Mouse (Mus musculus) liver, postnatal 0 days (tissue): ENCODE measurements at regions not wholly inside any gene's neighbourhood (a gene's known extent, or its start where the extent isn't known, plus 50 kb on each side); places are given as distances from the start of the nearest gene placed in this dataset.

Experiments
- ATAC-seq: fragments of 200-750 bp; cut with Nextera tagmentation; 2 replicates; pipeline ENCODE4 v1.8.0; 2017; ENCODE audit warnings: mild to moderate bottlenecking, moderate library complexity
- DNase-seq: peaks from one replicate; pipeline ENCODE4 v3.0.0-alpha.2; 2016
- H3K27ac ChIP-seq: fragments of 300-500 bp; sonication (generic); 2 replicates; pipeline ENCODE4 v1.5.1; 2014; ENCODE audit warnings: antibody characterized with exemption, moderate library complexity, mild to moderate bottlenecking, low read depth
- H3K27me3 ChIP-seq: fragments of 300-500 bp; sonication (generic); 2 replicates; pipeline ENCODE4 v1.6.1; 2014; ENCODE audit warnings: low read length, control low read depth, mixed read lengths; ENCODE audit not compliant: insufficient read depth
- H3K36me3 ChIP-seq: fragments of 300-500 bp; sonication (generic); replicated peaks from 2 replicates; pipeline ENCODE4 v1.6.1; 2014; ENCODE audit warnings: mild to moderate bottlenecking, control low read depth, low read length, moderate library complexity, mixed read lengths; ENCODE audit not compliant: insufficient read depth
- H3K4me1 ChIP-seq: fragments of 300-500 bp; sonication (generic); 2 replicates; pipeline ENCODE4 v1.6.1; 2014; ENCODE audit warnings: antibody characterized with exemption, mild to moderate bottlenecking, control low read depth; ENCODE audit not compliant: insufficient read depth
- H3K4me2 ChIP-seq: fragments of 300-500 bp; sonication (generic); 2 replicates; pipeline ENCODE4 v1.6.1; 2014; ENCODE audit warnings: low read depth, mild to moderate bottlenecking, low read length, moderate library complexity, mixed read lengths
- H3K4me3 ChIP-seq: fragments of 300-500 bp; sonication (generic); 2 replicates; pipeline ENCODE4 v1.5.1; 2014; ENCODE audit warnings: low read depth, low read length
- H3K9ac ChIP-seq: fragments of 300-500 bp; sonication (generic); replicated peaks from 2 replicates; pipeline ENCODE4 v1.6.1; 2014; ENCODE audit warnings: mild to moderate bottlenecking, moderate library complexity
- H3K9me3 ChIP-seq: fragments of 300-500 bp; sonication (generic); 2 replicates; pipeline ENCODE4 v1.6.1; 2016; ENCODE audit warnings: mild to moderate bottlenecking, control low read depth, low read length, mixed read lengths
- CTCF ChIP-seq: sonication (generic); IDR thresholded peaks from 2 replicates; pipeline ENCODE4 v1.5.1; 2016; ENCODE audit warnings: antibody characterized with exemption, low read depth
- EP300 ChIP-seq: IDR thresholded peaks from 2 replicates; pipeline ENCODE4 v1.6.1; 2016; ENCODE audit warnings: antibody characterized with exemption, low read depth, mild to moderate bottlenecking
- WGBS: fragments of 180-500 bp; shearing (Covaris S2); extraction: QIAGEN DNeasy Blood & Tissue Kit; methylation state at CpG from one replicate; pipeline ENCODE4 v1.1.7; 2014; ENCODE audit not compliant: insufficient replicate concordance; 5-methylcytosine and 5-hydroxymethylcytosine counted together

- TF ChIP-seq EP300 (no peak), CTCF (no peak)
- Histone ChIP-seq H3K9me3 (no peaks in the 10 kb centered on the region), H3K36me3 (no peaks in the 10 kb centered on the region), H3K27me3 (no peaks in the 10 kb centered on the region), H3K4me1 (no peaks in the 10 kb centered on the region), H3K9ac (no peak overlapping the region), H3K27ac (no peak overlapping the region), H3K4me2 (no peak overlapping the region), H3K4me3 (no peak overlapping the region)
- no peak for DNase-seq
- 62% methylated on average over 5 of the region's 5 CpGs for WGBS
- no peak for ATAC-seq
These were observed 220.1 kb upstream of the Gm10131 start for GRCm38 (mm10) chr8:34331673-34332072.

GRCm38 (mm10) chr8:34326614-34326965 is 215.1 kb upstream of the Gm10131 start:
- no peak overlapping the region for H3K4me3 ChIP-seq
- H3K4me2 ChIP-seq = no peak overlapping the region
- H3K27me3 ChIP-seq = no peaks in the 10 kb centered on the region
- ATAC-seq (no peak), DNase-seq (no peak)
- no peak overlapping the region for H3K27ac ChIP-seq
- H3K4me1 ChIP-seq = no peaks in the 10 kb centered on the region
- WGBS = 23% methylated on average over 15 of the region's 15 CpGs
- no peak for TF ChIP-seq CTCF
- no peak for TF ChIP-seq EP300
- no peak overlapping the region for H3K9ac ChIP-seq
- H3K36me3 ChIP-seq = no peaks in the 10 kb centered on the region
- H3K9me3 ChIP-seq = no peaks in the 10 kb centered on the region

DNA sequence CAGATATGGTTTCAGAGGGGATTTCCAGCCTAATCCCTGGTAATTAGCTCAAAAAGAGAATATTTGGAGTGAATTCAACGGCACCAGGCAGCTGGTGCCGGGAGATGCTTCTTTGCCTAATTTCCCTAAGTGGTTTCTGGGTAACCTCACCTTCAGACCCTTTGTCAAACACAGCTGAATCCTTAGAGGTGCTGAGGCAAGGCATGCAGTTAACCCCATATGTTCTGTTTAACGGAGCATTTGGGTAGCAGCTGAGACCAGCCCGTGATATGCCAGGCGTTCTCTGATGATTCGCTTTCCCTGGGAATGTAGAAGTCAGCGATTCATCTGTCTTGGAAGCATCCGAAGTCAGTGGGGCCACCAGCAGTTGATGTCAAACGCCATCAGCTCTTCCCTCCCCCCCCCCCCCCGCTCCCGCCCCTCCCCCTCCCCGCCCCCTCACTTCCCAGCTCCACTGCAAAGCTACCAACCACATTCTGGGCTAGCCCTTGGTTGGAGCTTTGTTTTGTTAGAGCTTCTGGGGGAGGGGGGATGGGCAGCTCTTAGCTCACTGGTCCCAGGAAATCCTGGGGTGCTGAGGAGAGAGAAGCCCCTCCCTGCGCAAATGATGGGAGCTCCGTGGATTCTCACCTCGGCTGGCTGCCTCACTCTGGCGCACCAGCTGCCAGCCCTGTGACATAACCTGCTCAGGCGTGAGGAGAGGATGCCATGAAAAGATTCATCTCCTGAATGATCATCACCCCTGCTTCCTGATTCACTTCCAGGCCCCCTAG is 214.5 kb upstream of the Gm10131 start:
- WGBS = 12% methylated on average over 15 of the region's 17 CpGs
- no peak for ATAC-seq

DNA sequence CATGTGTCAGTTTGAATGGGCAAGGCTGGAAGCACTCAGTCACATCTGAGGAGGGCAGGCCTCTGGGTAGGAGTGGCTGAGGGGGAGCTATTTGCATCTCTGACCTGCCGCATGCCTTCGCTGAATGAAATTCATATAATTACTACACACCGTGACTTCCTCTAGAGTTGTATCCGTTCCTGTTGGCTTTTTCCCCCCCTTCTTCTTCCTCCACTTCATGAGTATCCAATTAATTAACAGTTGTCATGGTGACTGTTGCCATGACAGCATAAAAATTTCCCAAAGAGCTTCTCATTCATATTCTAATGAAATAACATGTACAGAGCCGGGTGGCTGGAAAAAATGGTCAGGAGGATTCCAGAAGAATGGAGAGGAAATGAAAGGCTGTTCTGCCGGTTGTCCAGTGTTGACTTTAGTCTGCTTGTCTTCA is 208.6 kb upstream of the Gm10131 start:
- TF ChIP-seq EP300 (no peak), CTCF (no peak)
- WGBS = 74% methylated on average over 6 of the region's 6 CpGs
- Histone ChIP-seq H3K9me3 (no peaks in the 10 kb centered on the region), H3K4me1 (no peaks in the 10 kb centered on the region), H3K4me3 (no peak overlapping the region), H3K36me3 (no peaks in the 10 kb centered on the region), H3K9ac (no peak overlapping the region), H3K27me3 (no peaks in the 10 kb centered on the region), H3K4me2 (no peak overlapping the region), H3K27ac (no peak overlapping the region)
- DNase-seq (no peak), ATAC-seq (no peak)

More for the DNA sequence above, 214.5 kb upstream of the Gm10131 start:
- Histone ChIP-seq H3K4me3 (no peak overlapping the region), H3K27me3 (no peaks in the 10 kb centered on the region), H3K36me3 (no peaks in the 10 kb centered on the region), H3K27ac (no peak overlapping the region), H3K4me1 (no peaks in the 10 kb centered on the region), H3K4me2 (peak overlapping the region; percentile 3; the same call in 1 of the 2 replicates), H3K9me3 (no peaks in the 10 kb centered on the region), H3K9ac (no peak overlapping the region)
- DNase-seq = no peak
- no peak for TF ChIP-seq CTCF
- no peak for TF ChIP-seq EP300

GRCm38 (mm10) chr8:34319719-34320118 is 208.2 kb upstream of the Gm10131 start:
- WGBS = 72% methylated on average over 5 of the region's 5 CpGs
- TF ChIP-seq CTCF (no peak), EP300 (no peak)
- Histone ChIP-seq H3K4me2 (no peak overlapping the region), H3K4me1 (no peaks in the 10 kb centered on the region), H3K36me3 (no peaks in the 10 kb centered on the region), H3K4me3 (no peak overlapping the region), H3K27ac (no peak overlapping the region), H3K9me3 (no peaks in the 10 kb centered on the region), H3K9ac (no peak overlapping the region), H3K27me3 (no peaks in the 10 kb centered on the region)
- ATAC-seq (no peak), DNase-seq (no peak)

DNA sequence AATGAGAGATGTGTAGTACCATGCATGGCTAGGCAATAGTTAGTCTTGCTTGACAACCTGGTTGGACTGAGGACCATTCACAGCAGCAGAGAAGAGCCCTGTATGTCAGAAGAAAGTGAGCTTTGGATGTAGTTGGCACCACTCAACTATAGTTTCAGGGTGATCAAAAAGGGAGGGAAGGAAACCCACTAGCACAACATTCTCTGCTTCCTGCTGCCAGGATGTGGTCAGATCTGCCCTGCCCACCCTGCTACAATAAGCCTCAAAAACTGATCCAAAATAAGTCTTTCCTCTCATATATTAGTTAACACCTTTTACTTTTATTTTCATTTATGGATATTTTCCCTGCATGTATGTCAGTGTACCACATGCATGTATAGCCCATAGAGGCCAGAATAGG is 203.7 kb upstream of the Gm10131 start:
- Histone ChIP-seq H3K4me2 (no peak overlapping the region), H3K9ac (no peak overlapping the region), H3K9me3 (no peaks in the 10 kb centered on the region), H3K4me3 (no peak overlapping the region), H3K27ac (no peak overlapping the region), H3K4me1 (no peaks in the 10 kb centered on the region), H3K27me3 (no peaks in the 10 kb centered on the region), H3K36me3 (no peaks in the 10 kb centered on the region)
- no peak for ATAC-seq
- TF ChIP-seq CTCF (no peak), EP300 (no peak)
- DNase-seq = no peak
